Mouse (Mus musculus): ENCODE data around the gene Hcn1. TPM values are rescaled to one million over a fixed set of nuclear protein-coding genes. Genes with fewer than 3 reads are reported as not detected.

Gene Hcn1
- polyA plus RNA-seq, 1 experiment, result 0.15 TPM

- Histone ChIP-seq H3K4me1 (ENCODE audit: control insufficient read depth, insufficient read depth, low read length) (no peaks in the 10 kb centered on the region), H3K27me3 (ENCODE audit: control insufficient read depth, insufficient read depth, low read length, poor library complexity, severe bottlenecking) (no peaks in the 10 kb centered on the region), H3K27ac (ENCODE audit: insufficient read depth, low read length) (no peak overlapping the region), H3K4me3 (ENCODE audit: low read depth, low read length) (no peak overlapping the region), H3K9me3 (replicated peaks; ENCODE audit: control insufficient read depth, insufficient read depth, low read length, poor library complexity, severe bottlenecking) (no peaks in the 10 kb centered on the region), H3K9ac (ENCODE audit: low read depth, poor library complexity, severe bottlenecking) (no peak overlapping the region), H3K36me3 (ENCODE audit: control insufficient read depth, insufficient read depth, low read length, poor library complexity, severe bottlenecking) (no peaks in the 10 kb centered on the region)
- no peak for TF ChIP-seq EP300 (IDR thresholded peaks at IDR 0.05; ENCODE audit: insufficient read depth, low read depth, low read length)
- TF ChIP-seq CTCF (IDR thresholded peaks at IDR 0.05; ENCODE audit: low read depth, low read length), result no peak
- no peak for TF ChIP-seq POLR2A (IDR thresholded peaks at IDR 0.05; ENCODE audit: insufficient read depth, low read length)
These were observed 130.6 kb downstream of the Hcn1 start for GRCm38 (mm10) chr13:117732738-117733137.

DNA sequence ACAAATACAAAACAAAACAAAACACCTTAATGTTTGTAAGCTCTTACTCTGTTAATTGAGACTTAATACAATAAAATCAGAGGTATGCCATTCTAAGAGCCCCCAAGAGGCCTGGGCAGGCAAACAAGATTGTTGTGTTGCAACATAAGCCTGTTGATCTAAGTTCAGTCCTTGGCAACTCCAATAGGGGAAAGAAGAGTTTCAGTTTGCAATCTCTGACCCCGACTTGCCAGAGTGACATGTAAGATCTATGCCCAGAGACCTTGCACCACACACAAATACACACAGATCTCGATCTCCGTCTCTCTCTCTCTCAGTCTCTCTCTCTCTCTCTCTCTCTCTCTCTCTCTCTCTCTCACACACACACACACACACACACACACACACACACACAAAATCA lies 142.3 kb downstream of the Hcn1 start:
- H3K4me3 ChIP-seq (ENCODE audit: low read depth, low read length), result no peak overlapping the region
- H3K9me3 ChIP-seq (replicated peaks; ENCODE audit: control insufficient read depth, insufficient read depth, low read length, poor library complexity, severe bottlenecking), result no peaks in the 10 kb centered on the region
- no peaks in the 10 kb centered on the region for H3K27me3 ChIP-seq (ENCODE audit: control insufficient read depth, insufficient read depth, low read length, poor library complexity, severe bottlenecking)
- H3K27ac ChIP-seq (ENCODE audit: insufficient read depth, low read length), result no peak overlapping the region
- no peaks in the 10 kb centered on the region for H3K4me1 ChIP-seq (ENCODE audit: control insufficient read depth, insufficient read depth, low read length)
- TF ChIP-seq POLR2A (IDR thresholded peaks at IDR 0.05; ENCODE audit: insufficient read depth, low read length) (no peak), CTCF (IDR thresholded peaks at IDR 0.05; ENCODE audit: low read depth, low read length) (no peak), EP300 (IDR thresholded peaks at IDR 0.05; ENCODE audit: insufficient read depth, low read depth, low read length) (no peak)
- no peak overlapping the region for H3K9ac ChIP-seq (ENCODE audit: low read depth, poor library complexity, severe bottlenecking)
- H3K36me3 ChIP-seq (ENCODE audit: control insufficient read depth, insufficient read depth, low read length, poor library complexity, severe bottlenecking), result no peaks in the 10 kb centered on the region

GRCm38 (mm10) chr13:117745173-117745572 lies 143.1 kb downstream of the Hcn1 start:
- no peak overlapping the region for H3K27ac ChIP-seq (ENCODE audit: insufficient read depth, low read length)
- no peak overlapping the region for H3K9ac ChIP-seq (ENCODE audit: low read depth, poor library complexity, severe bottlenecking)
- no peaks in the 10 kb centered on the region for H3K9me3 ChIP-seq (replicated peaks; ENCODE audit: control insufficient read depth, insufficient read depth, low read length, poor library complexity, severe bottlenecking)
- no peaks in the 10 kb centered on the region for H3K27me3 ChIP-seq (ENCODE audit: control insufficient read depth, insufficient read depth, low read length, poor library complexity, severe bottlenecking)
- H3K36me3 ChIP-seq (ENCODE audit: control insufficient read depth, insufficient read depth, low read length, poor library complexity, severe bottlenecking), result no peaks in the 10 kb centered on the region
- TF ChIP-seq EP300 (IDR thresholded peaks at IDR 0.05; ENCODE audit: insufficient read depth, low read depth, low read length) (no peak), POLR2A (IDR thresholded peaks at IDR 0.05; ENCODE audit: insufficient read depth, low read length) (no peak), CTCF (IDR thresholded peaks at IDR 0.05; ENCODE audit: low read depth, low read length) (no peak)
- H3K4me3 ChIP-seq (ENCODE audit: low read depth, low read length), result no peak overlapping the region
- H3K4me1 ChIP-seq (ENCODE audit: control insufficient read depth, insufficient read depth, low read length), result no peaks in the 10 kb centered on the region

GRCm38 (mm10) chr13:117765487-117765886 lies 163.4 kb downstream of the Hcn1 start:
- Histone ChIP-seq H3K9me3 (replicated peaks; ENCODE audit: control insufficient read depth, insufficient read depth, low read length, poor library complexity, severe bottlenecking) (no peaks in the 10 kb centered on the region), H3K9ac (ENCODE audit: low read depth, poor library complexity, severe bottlenecking) (no peak overlapping the region), H3K4me3 (ENCODE audit: low read depth, low read length) (no peak overlapping the region), H3K4me1 (ENCODE audit: control insufficient read depth, insufficient read depth, low read length) (no peaks in the 10 kb centered on the region), H3K27me3 (ENCODE audit: control insufficient read depth, insufficient read depth, low read length, poor library complexity, severe bottlenecking) (no peaks in the 10 kb centered on the region), H3K27ac (ENCODE audit: insufficient read depth, low read length) (no peak overlapping the region), H3K36me3 (ENCODE audit: control insufficient read depth, insufficient read depth, low read length, poor library complexity, severe bottlenecking) (no peaks in the 10 kb centered on the region)
- no peak for TF ChIP-seq POLR2A (IDR thresholded peaks at IDR 0.05; ENCODE audit: insufficient read depth, low read length)
- TF ChIP-seq EP300 (IDR thresholded peaks at IDR 0.05; ENCODE audit: insufficient read depth, low read depth, low read length), result no peak
- no peak for TF ChIP-seq CTCF (IDR thresholded peaks at IDR 0.05; ENCODE audit: low read depth, low read length)

DNA sequence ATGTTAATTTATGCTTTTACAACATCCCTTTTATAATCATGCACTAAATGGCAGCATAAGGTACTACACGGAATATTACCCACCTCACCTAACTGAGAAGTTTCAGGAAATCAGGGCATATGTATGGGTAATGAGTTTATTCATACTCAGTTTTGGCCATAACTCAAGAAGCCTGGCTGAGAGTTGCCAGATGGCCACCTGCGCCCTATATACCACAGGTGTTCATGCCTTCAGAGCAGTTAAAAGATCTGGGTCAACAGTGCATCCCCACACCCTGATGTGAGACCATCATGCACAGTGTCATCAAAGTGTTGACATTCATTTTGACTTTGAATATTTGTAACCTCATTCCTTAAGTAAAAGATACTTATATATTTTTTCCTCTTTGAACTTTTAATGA lies 183.3 kb downstream of the Hcn1 start:
- Histone ChIP-seq H3K36me3 (ENCODE audit: control insufficient read depth, insufficient read depth, low read length, poor library complexity, severe bottlenecking) (no peaks in the 10 kb centered on the region), H3K27me3 (ENCODE audit: control insufficient read depth, insufficient read depth, low read length, poor library complexity, severe bottlenecking) (no peaks in the 10 kb centered on the region), H3K4me1 (ENCODE audit: control insufficient read depth, insufficient read depth, low read length) (no peaks in the 10 kb centered on the region), H3K4me3 (ENCODE audit: low read depth, low read length) (no peak overlapping the region), H3K27ac (ENCODE audit: insufficient read depth, low read length) (no peak overlapping the region), H3K9me3 (replicated peaks; ENCODE audit: control insufficient read depth, insufficient read depth, low read length, poor library complexity, severe bottlenecking) (no peaks in the 10 kb centered on the region), H3K9ac (ENCODE audit: low read depth, poor library complexity, severe bottlenecking) (no peak overlapping the region)
- TF ChIP-seq POLR2A (IDR thresholded peaks at IDR 0.05; ENCODE audit: insufficient read depth, low read length) (no peak), EP300 (IDR thresholded peaks at IDR 0.05; ENCODE audit: insufficient read depth, low read depth, low read length) (no peak), CTCF (IDR thresholded peaks at IDR 0.05; ENCODE audit: low read depth, low read length) (no peak)

DNA sequence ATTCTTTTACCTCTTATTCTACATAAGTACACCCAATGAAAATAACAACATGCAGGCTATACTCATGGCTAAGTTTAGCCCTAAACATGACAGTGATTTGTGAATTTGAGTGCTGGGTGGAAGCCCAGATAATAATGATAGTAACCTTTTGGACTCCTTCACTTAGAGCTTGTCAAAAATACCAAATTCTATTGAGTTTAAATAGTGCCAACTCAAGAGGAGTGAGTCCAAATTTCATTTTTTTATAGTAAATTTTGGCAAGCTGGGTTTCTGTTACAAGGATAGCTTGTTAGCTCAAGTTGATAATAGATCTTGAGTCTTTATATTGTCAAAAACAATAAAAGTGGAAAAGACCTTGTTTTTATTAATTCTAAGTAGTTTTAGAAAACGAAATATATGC lies 190.7 kb downstream of the Hcn1 start:
- TF ChIP-seq POLR2A (IDR thresholded peaks at IDR 0.05; ENCODE audit: insufficient read depth, low read length) (no peak), EP300 (IDR thresholded peaks at IDR 0.05; ENCODE audit: insufficient read depth, low read depth, low read length) (no peak), CTCF (IDR thresholded peaks at IDR 0.05; ENCODE audit: low read depth, low read length) (no peak)
- no peaks in the 10 kb centered on the region for H3K27me3 ChIP-seq (ENCODE audit: control insufficient read depth, insufficient read depth, low read length, poor library complexity, severe bottlenecking)

More for the DNA sequence above, 190.7 kb downstream of the Hcn1 start:
- Histone ChIP-seq H3K36me3 (ENCODE audit: control insufficient read depth, insufficient read depth, low read length, poor library complexity, severe bottlenecking) (no peaks in the 10 kb centered on the region), H3K4me3 (ENCODE audit: low read depth, low read length) (no peak overlapping the region), H3K27ac (ENCODE audit: insufficient read depth, low read length) (no peak overlapping the region), H3K4me1 (ENCODE audit: control insufficient read depth, insufficient read depth, low read length) (no peaks in the 10 kb centered on the region), H3K9me3 (replicated peaks; ENCODE audit: control insufficient read depth, insufficient read depth, low read length, poor library complexity, severe bottlenecking) (no peaks in the 10 kb centered on the region), H3K9ac (ENCODE audit: low read depth, poor library complexity, severe bottlenecking) (no peak overlapping the region)

All from ES-Bruce4 (cell line).